Mouse (Mus musculus) cerebellum, adult 2 months (tissue): ENCODE results near the gene Astn2.

Experiments used
- CTCF ChIP-seq: fragments of 200-500 bp; IDR thresholded peaks from 2 replicates; pipeline ENCODE4 v1.5.1; 2011; ENCODE audit warnings: low read depth, mild to moderate bottlenecking, control low read depth, low read length, moderate library complexity, borderline replicate concordance; ENCODE audit not compliant: insufficient read depth
- POLR2A ChIP-seq: fragments of 200-500 bp; IDR thresholded peaks from 2 replicates; pipeline ENCODE4 v1.6.1; 2011; ENCODE audit warnings: low read length, control low read depth, borderline replicate concordance; ENCODE audit not compliant: insufficient read depth

GRCm38 (mm10) chr4:65586947-65587346 is 817.5 kb downstream of the Astn2 start:
- TF ChIP-seq CTCF = no peak
- TF ChIP-seq POLR2A = no peak
